Mouse (Mus musculus): ENCODE results near the gene Ankrd12. TPM values are rescaled to one million over a fixed set of nuclear protein-coding genes. Genes with fewer than 3 reads are reported as not detected.
"Not testable (repeated sequence)": the region's sequence is repeated elsewhere in the genome, so short reads cannot be mapped to it uniquely, and the experiment has no call there.

The Ankrd12 gene
- total and polyA plus RNA-seq, 3 experiments, result 2.6 to 22.2 (median 18.7) TPM

- Histone ChIP-seq H3K4me3 (peak overlapping the region; percentile 93), H3K27ac (peak overlapping the region; percentile 92), H3K36me3 (ENCODE audit: control insufficient read depth, insufficient read depth, low read length) (peaks cover 7% of the 10 kb centered on the region), H3K9ac (ENCODE audit: low read depth, low read length) (peak overlapping the region; percentile 89), H3K27me3 (ENCODE audit: control insufficient read depth, insufficient read depth, low read length) (no peaks in the 10 kb centered on the region), H3K79me2 (replicated peaks; ENCODE audit: control insufficient read depth, insufficient read depth, low read length) (0 out of 2 replicates have a peak, but pooled peaks cover 5% of the 10 kb centered on the region), H3K4me1 (ENCODE audit: control insufficient read depth, insufficient read depth, low read length) (peaks cover 6% of the 10 kb centered on the region)
- no peak for DNase-seq
- TF ChIP-seq CTCF (IDR thresholded peaks at IDR 0.05), result no peak
- under 1% methylated on average over 87 of the region's 95 CpGs for WGBS
- intact Hi-C loops (cut with DNase I), result no loop called here
Observed at GRCm38 (mm10) chr17:66076174-66076927, 538 bp downstream of the Ankrd12 start.

GRCm38 (mm10) chr17:66075827-66076173, 1.1 kb downstream of the Ankrd12 start:
- peak overlapping the region; percentile 92 for H3K27ac ChIP-seq
- H3K4me3 ChIP-seq, result peak overlapping the region; percentile 93
- intact Hi-C loops (cut with DNase I), result no loop called here
- no peak for DNase-seq
- H3K27me3 ChIP-seq (ENCODE audit: control insufficient read depth, insufficient read depth, low read length), result no peaks in the 10 kb centered on the region
- 0 out of 2 replicates have a peak, but pooled peaks cover 5% of the 10 kb centered on the region for H3K79me2 ChIP-seq (replicated peaks; ENCODE audit: control insufficient read depth, insufficient read depth, low read length)
- no peak for TF ChIP-seq POLR2A (IDR thresholded peaks at IDR 0.05; ENCODE audit: insufficient read depth, low read depth, low read length)
- TF ChIP-seq CTCF (IDR thresholded peaks at IDR 0.05), result no peak
- no peak for TF ChIP-seq EP300 (IDR thresholded peaks at IDR 0.05; ENCODE audit: insufficient read depth, low read depth, low read length)
- peaks cover 7% of the 10 kb centered on the region for H3K36me3 ChIP-seq (ENCODE audit: control insufficient read depth, insufficient read depth, low read length)
- peak overlapping the region; percentile 89 for H3K9ac ChIP-seq (ENCODE audit: low read depth, low read length)
- WGBS, result 1% methylated on average over 12 of the region's 12 CpGs
- H3K4me1 ChIP-seq (ENCODE audit: control insufficient read depth, insufficient read depth, low read length), result peaks cover 6% of the 10 kb centered on the region

- H3K4me1 ChIP-seq (ENCODE audit: control insufficient read depth, insufficient read depth, low read length), result peaks cover 6% of the 10 kb centered on the region
- peaks cover 7% of the 10 kb centered on the region for H3K79me2 ChIP-seq (replicated peaks; ENCODE audit: control insufficient read depth, insufficient read depth, low read length)
- intact Hi-C loops (cut with DNase I), result no loop called here
- H3K27ac ChIP-seq, result no peak overlapping the region
- H3K4me3 ChIP-seq, result no peak overlapping the region
- peaks cover 7% of the 10 kb centered on the region for H3K36me3 ChIP-seq (ENCODE audit: control insufficient read depth, insufficient read depth, low read length)
- TF ChIP-seq EP300 (IDR thresholded peaks at IDR 0.05; ENCODE audit: insufficient read depth, low read depth, low read length), result no peak
- no peak for TF ChIP-seq CTCF (IDR thresholded peaks at IDR 0.05)
- TF ChIP-seq POLR2A (IDR thresholded peaks at IDR 0.05; ENCODE audit: insufficient read depth, low read depth, low read length), result no peak
- H3K9ac ChIP-seq (ENCODE audit: low read depth, low read length), result no peak overlapping the region
- WGBS, result 82% methylated on average over 7 of the region's 7 CpGs
- no peak for DNase-seq
- no peaks in the 10 kb centered on the region for H3K27me3 ChIP-seq (ENCODE audit: control insufficient read depth, insufficient read depth, low read length)
Observed at GRCm38 (mm10) chr17:66073971-66074370, 2.9 kb downstream of the Ankrd12 start.

- H3K79me2 ChIP-seq (replicated peaks; ENCODE audit: control insufficient read depth, insufficient read depth, low read length), result peaks cover 12% of the 10 kb centered on the region
- H3K4me3 ChIP-seq; H3K9ac ChIP-seq (ENCODE audit: low read depth, low read length); intact Hi-C loops (cut with DNase I); H3K27ac ChIP-seq; H3K27me3 ChIP-seq (ENCODE audit: control insufficient read depth, insufficient read depth, low read length); DNase-seq; H3K4me1 ChIP-seq (ENCODE audit: control insufficient read depth, insufficient read depth, low read length); H3K36me3 ChIP-seq (ENCODE audit: control insufficient read depth, insufficient read depth, low read length): not testable (repeated sequence)
- WGBS, result 96% methylated on average over 2 of the region's 2 CpGs
Observed at GRCm38 (mm10) chr17:66069036-66069435, 7.9 kb downstream of the Ankrd12 start.

DNA sequence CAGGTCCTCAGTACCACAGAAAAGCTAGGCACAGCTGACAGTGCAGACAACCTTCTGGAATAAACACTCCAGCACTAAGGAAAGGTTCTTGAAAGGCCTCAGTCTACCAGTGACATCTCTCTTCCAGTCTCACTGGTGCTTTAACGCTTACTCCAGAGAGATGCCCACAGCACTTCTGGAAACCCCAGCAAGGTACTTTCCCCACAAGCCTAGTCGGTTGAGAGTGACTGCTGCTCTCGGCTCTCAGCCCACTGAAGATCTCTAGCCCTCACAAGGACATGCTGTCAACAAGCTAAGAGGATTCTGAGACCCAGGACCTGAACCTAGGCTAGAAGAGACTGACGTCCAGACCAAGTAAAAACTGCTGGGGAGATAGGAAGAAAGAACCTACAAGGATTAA, 11.8 kb downstream of the Ankrd12 start:
- Histone ChIP-seq H3K4me3 (no peak overlapping the region), H3K4me1 (ENCODE audit: control insufficient read depth, insufficient read depth, low read length) (0 out of 2 replicates have a peak, but pooled peaks cover 1% of the 10 kb centered on the region), H3K9ac (ENCODE audit: low read depth, low read length) (no peak overlapping the region), H3K27ac (no peak overlapping the region), H3K79me2 (replicated peaks; ENCODE audit: control insufficient read depth, insufficient read depth, low read length) (peaks cover 11% of the 10 kb centered on the region), H3K27me3 (ENCODE audit: control insufficient read depth, insufficient read depth, low read length) (no peaks in the 10 kb centered on the region), H3K36me3 (ENCODE audit: control insufficient read depth, insufficient read depth, low read length) (no peaks in the 10 kb centered on the region)
- WGBS, result 75% methylated on average over 4 of the region's 4 CpGs
- TF ChIP-seq EP300 (IDR thresholded peaks at IDR 0.05; ENCODE audit: insufficient read depth, low read depth, low read length), result no peak
- no peak for TF ChIP-seq CTCF (IDR thresholded peaks at IDR 0.05)
- no peak for TF ChIP-seq POLR2A (IDR thresholded peaks at IDR 0.05; ENCODE audit: insufficient read depth, low read depth, low read length)
- no peak for DNase-seq
- intact Hi-C loops (cut with DNase I), result no loop called here

GRCm38 (mm10) chr17:66061241-66061938, 15.5 kb downstream of the Ankrd12 start:
- H3K27me3 ChIP-seq (ENCODE audit: control insufficient read depth, insufficient read depth, low read length), result no peaks in the 10 kb centered on the region
- 0 out of 2 replicates have a peak, but pooled peaks cover 1% of the 10 kb centered on the region for H3K4me1 ChIP-seq (ENCODE audit: control insufficient read depth, insufficient read depth, low read length)
- intact Hi-C loops (cut with DNase I), result loop anchor here (1.0 kb wide), 1 partner anchor 46 kb away; no protein-coding TSS in a partner anchor
- no peaks in the 10 kb centered on the region for H3K36me3 ChIP-seq (ENCODE audit: control insufficient read depth, insufficient read depth, low read length)
- H3K9ac ChIP-seq (ENCODE audit: low read depth, low read length), result no peak overlapping the region
- peaks cover 5% of the 10 kb centered on the region; the same call in 1 of the 2 replicates for H3K79me2 ChIP-seq (replicated peaks; ENCODE audit: control insufficient read depth, insufficient read depth, low read length)
- H3K27ac ChIP-seq, result no peak overlapping the region
- 58% methylated on average over 8 of the region's 8 CpGs for whole genome bisulfite sequencing
- no peak overlapping the region for H3K4me3 ChIP-seq
- peak; percentile 53 for TF ChIP-seq CTCF (IDR thresholded peaks at IDR 0.05)
- no peak for TF ChIP-seq POLR2A (IDR thresholded peaks at IDR 0.05; ENCODE audit: insufficient read depth, low read depth, low read length)
- TF ChIP-seq EP300 (IDR thresholded peaks at IDR 0.05; ENCODE audit: insufficient read depth, low read depth, low read length), result no peak
- DNase-seq, result no peak

All from heart, adult 2 months (tissue).